Mouse (Mus musculus): ENCODE results near the gene Btbd35f16. TPM values are rescaled to one million over a fixed set of nuclear protein-coding genes. Genes with fewer than 3 reads are reported as not detected.
"Not testable (repeated sequence)": the region's sequence is repeated elsewhere in the genome, so short reads cannot be mapped to it uniquely, and the experiment has no call there.

Gene Btbd35f16
- not detected in 2 replicates for polyA plus RNA-seq (2016; fragmentation: Nextera tagmentation; extraction: Ambion mirVana)

DNA sequence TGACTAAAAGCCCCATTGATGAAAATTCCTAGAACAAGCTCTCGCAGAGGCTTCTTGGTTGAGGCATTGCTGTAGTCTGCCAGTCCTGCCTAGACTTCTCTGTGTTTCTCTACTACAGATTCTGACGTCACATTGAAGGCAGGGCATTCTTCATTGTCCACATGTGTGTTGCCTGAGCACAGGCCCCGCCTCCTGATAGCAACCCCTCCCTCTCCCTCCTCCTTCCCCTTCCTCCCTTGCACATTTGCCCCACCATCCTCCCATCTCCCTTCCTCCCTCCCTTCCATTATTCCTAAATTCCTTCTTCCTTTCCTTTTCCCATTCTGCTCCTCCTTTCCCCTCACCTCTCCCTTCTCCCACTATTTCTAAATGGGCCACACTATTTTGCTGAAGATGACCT, at the start of gene Btbd35f16:
Gene Btbd35f16 (minus strand): TSS at position 101 of the 400 bp plus-strand sequence.
- WGBS = no CpG with 5 or more reads among the region's 3 CpGs
- not testable (repeated sequence) for DNase-seq (ENCODE audit: low spot score); H3K27me3 ChIP-seq (ENCODE audit: insufficient read depth, poor library complexity, severe bottlenecking); H3K4me3 ChIP-seq; H3K9me3 ChIP-seq; H3K27ac ChIP-seq; H3K36me3 ChIP-seq; H3K4me1 ChIP-seq

Other genes starting within 250 kb of the Btbd35f16 start
- not detected in 2 replicates for gene Btbd35f10, start 204.1 kb downstream of the Btbd35f16 start, polyA plus RNA-seq (2016; fragmentation: Nextera tagmentation; extraction: Ambion mirVana)
- gene Btbd35f3, start 80.7 kb upstream of the Btbd35f16 start, polyA plus RNA-seq (2016; fragmentation: Nextera tagmentation; extraction: Ambion mirVana) = not detected in 2 replicates
- not detected in 2 replicates for gene Btbd35f28, start 239.6 kb upstream of the Btbd35f16 start, polyA plus RNA-seq (2016; fragmentation: Nextera tagmentation; extraction: Ambion mirVana)

Data from heart, embryonic 10.5 days (tissue).